In the genomic region with DNA sequence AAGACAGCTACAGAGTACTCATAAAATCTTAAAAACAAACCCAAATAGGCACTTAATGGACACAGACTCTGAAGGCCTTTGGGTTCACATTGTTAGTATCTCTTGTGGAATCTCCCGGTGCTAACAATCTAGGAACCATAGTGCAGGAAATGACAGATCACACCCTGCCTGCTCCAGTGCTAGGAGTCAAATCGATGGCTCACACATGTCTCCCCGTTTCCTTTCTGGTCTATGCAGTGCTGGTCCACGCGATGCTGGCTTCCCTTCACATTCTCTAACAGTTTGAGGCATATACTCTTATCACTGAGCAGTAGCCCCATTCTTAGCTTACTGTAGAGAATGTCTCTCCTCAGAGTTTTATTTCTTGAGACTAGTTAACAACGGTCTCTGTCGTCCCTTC, we compare ENCODE assay signal across 21 mouse cellular contexts. TPM values are rescaled to one million over a fixed set of nuclear protein-coding genes. Genes with fewer than 3 reads are reported as not detected.
A peak's percentile ranks its signal among the peaks of the same experiment; 100 is the strongest.
DNase-seq lines count a peak whose midpoint lies in the region; ATAC-seq and TF ChIP-seq lines count a peak whose summit lies in the region.
"Had no signal": no experiment of that assay in that cellular context is flagged by ENCODE, and none has a peak within 500 bp of the region (broad histone marks: within the 10 kb centered on the region; RNA-seq: fewer than 3 reads in every experiment).

No protein-coding gene starts in this region.

- peaks cover 11% of the 10 kb centered on the region; the same call in 1 of the 2 replicates for H3K36me3 ChIP-seq in lung, postnatal 0 days (ENCODE audit: insufficient read depth, low read length)
- peaks cover 14% of the 10 kb centered on the region for H3K36me3 ChIP-seq in hindbrain, embryonic 16.5 days (ENCODE audit: control insufficient read depth, insufficient read depth, low read length)

- no peaks in the 10 kb centered on the region for H3K27me3 ChIP-seq in lung, postnatal 0 days (replicated peaks; ENCODE audit: insufficient read depth, low read length)
- no peaks in the 10 kb centered on the region for H3K27me3 ChIP-seq in hindbrain, embryonic 16.5 days (replicated peaks; ENCODE audit: control insufficient read depth, insufficient read depth, low read length)
- H3K27me3 ChIP-seq: heart, embryonic 15.5 days; limb, embryonic 13.5 days; lung, embryonic 15.5 days; stomach, embryonic 15.5 days had no signal

- H3K4me1 ChIP-seq in lung, postnatal 0 days (ENCODE audit: insufficient read depth, low read depth, low read length): no peaks in the 10 kb centered on the region
- H3K4me1 ChIP-seq in hindbrain, embryonic 16.5 days (ENCODE audit: control insufficient read depth, insufficient read depth, low read depth, low read length): no peaks in the 10 kb centered on the region
- H3K4me1 ChIP-seq: limb, embryonic 13.5 days; lung, embryonic 15.5 days; stomach, embryonic 15.5 days had no signal

- TF ChIP-seq CTCF in lung, postnatal 0 days (IDR thresholded peaks at IDR 0.05): no peak

- TF ChIP-seq EP300 in lung, postnatal 0 days (IDR thresholded peaks at IDR 0.05): no peak

- no peaks in the 10 kb centered on the region for H3K9me3 ChIP-seq in lung, postnatal 0 days (ENCODE audit: low read length)
- no peaks in the 10 kb centered on the region for H3K9me3 ChIP-seq in hindbrain, embryonic 16.5 days (ENCODE audit: control insufficient read depth, low read length)
- H3K9me3 ChIP-seq: heart, embryonic 15.5 days; limb, embryonic 13.5 days; lung, embryonic 15.5 days; stomach, embryonic 15.5 days had no signal

- ATAC-seq in lung, postnatal 0 days: peak; percentile 33; the same call in 1 of the 2 replicates
- peak; percentile 88 for ATAC-seq in megakaryocyte-erythroid progenitor cell, adult 5-6 weeks (replicated peaks; ENCODE audit: low FRiP score, low TSS enrichment, poor library complexity, severe bottlenecking)
- ATAC-seq in hindbrain, embryonic 16.5 days: no peak
- ATAC-seq: midbrain, embryonic 16.5 days had no signal

- no peak overlapping the region for H3K9ac ChIP-seq in lung, postnatal 0 days (replicated peaks; ENCODE audit: low read depth)
- no peak overlapping the region for H3K9ac ChIP-seq in hindbrain, embryonic 16.5 days (ENCODE audit: low read depth, low read length)
- H3K9ac ChIP-seq: heart, embryonic 15.5 days; limb, embryonic 13.5 days; lung, embryonic 15.5 days; stomach, embryonic 15.5 days had no signal

- H3K4me2 ChIP-seq in lung, postnatal 0 days (replicated peaks; ENCODE audit: low read depth, low read length): no peak overlapping the region
- no peak overlapping the region for H3K4me2 ChIP-seq in hindbrain, embryonic 16.5 days (ENCODE audit: low read length)
- H3K4me2 ChIP-seq: heart, embryonic 15.5 days; limb, embryonic 13.5 days; lung, embryonic 15.5 days; stomach, embryonic 15.5 days had no signal

- no peak overlapping the region for H3K27ac ChIP-seq in lung, postnatal 0 days (ENCODE audit: low read length)
- no peak overlapping the region for H3K27ac ChIP-seq in hindbrain, embryonic 16.5 days (ENCODE audit: low read depth, low read length)
- H3K27ac ChIP-seq: heart, embryonic 15.5 days; limb, embryonic 13.5 days; lung, embryonic 15.5 days; stomach, embryonic 15.5 days had no signal

- 62% methylated on average over 7 of the region's 7 CpGs for WGBS in lung, postnatal 0 days
- 84% methylated on average over 7 of the region's 7 CpGs for WGBS in hindbrain, embryonic 16.5 days

- no peak for DNase-seq in lung, postnatal 0 days (ENCODE audit: low spot score)
- DNase-seq in lung, postnatal 36 days: no peak
- DNase-seq in MEL-GATA-1-ER (ENCODE audit: extremely low read depth, low read depth): peak; percentile 62
- DNase-seq in induced T-regulatory cell, adult 2 months (ENCODE audit: low read depth): peak; percentile 48
- no peak for DNase-seq in cerebellum, adult 9-11 months
- no peak for DNase-seq in cerebellum, postnatal 14 days
- DNase-seq: cerebellum, postnatal 10 days; gastrocnemius, postnatal 10 days; heart, adult 18-20 months; heart, postnatal 4 days; kidney, adult 18-20 months; kidney, postnatal 36 days; layer of hippocampus, adult 9-11 months; thymus, adult 18-20 months had no signal

- no peak overlapping the region for H3K4me3 ChIP-seq in lung, postnatal 0 days (ENCODE audit: low read depth, low read length)
- no peak overlapping the region for H3K4me3 ChIP-seq in hindbrain, embryonic 16.5 days (ENCODE audit: low read length)
- H3K4me3 ChIP-seq: heart, embryonic 15.5 days; limb, embryonic 13.5 days; lung, embryonic 15.5 days; stomach, embryonic 15.5 days had no signal

RNA-seq across cellular contexts. Expression of gene Ttc1, which starts 20.0 kb away (rescaled TPM):
- 53.2 TPM in 2 replicates for polyA plus RNA-seq in lung, postnatal 0 days (2015; fragmentation: Nextera tagmentation; extraction: Ambion mirVana)
- 38.4 and 68.3 TPM in 2 replicates for total RNA-seq in megakaryocyte-erythroid progenitor cell, adult 5-6 weeks (2014; fragmentation: Nextera tagmentation)
- total RNA-seq in megakaryocyte-erythroid progenitor cell, adult 5-6 weeks (2017): 74.5 and 103 TPM in 2 replicates
- polyA plus RNA-seq in hindbrain, embryonic 16.5 days (2015; fragmentation: Nextera tagmentation; extraction: Ambion mirVana): 69.4 and 70.1 TPM in 2 replicates

RNA-seq across cellular contexts. Expression of gene Pwwp2a, which starts 46.0 kb away (rescaled TPM):
- polyA plus RNA-seq in lung, postnatal 0 days (2015; fragmentation: Nextera tagmentation; extraction: Ambion mirVana): 14.2 and 17.0 TPM in 2 replicates
- 55.1 TPM in 2 replicates for total RNA-seq in megakaryocyte-erythroid progenitor cell, adult 5-6 weeks (2014; fragmentation: Nextera tagmentation)
- 29.4 and 36.7 TPM in 2 replicates for total RNA-seq in megakaryocyte-erythroid progenitor cell, adult 5-6 weeks (2017)
- 12.5 and 20.3 TPM in 2 replicates for polyA plus RNA-seq in hindbrain, embryonic 16.5 days (2015; fragmentation: Nextera tagmentation; extraction: Ambion mirVana)

Comparison
In these comparisons a context has a peak if more than half of its experiments do, and no peak if none do; other contexts are left out.
1. DNase-seq: peak in MEL-GATA-1-ER (single experiment) and induced T-regulatory cell, adult 2 months (single experiment); none in lung, postnatal 0 days (single experiment), lung, postnatal 36 days (single experiment), cerebellum, adult 9-11 months (single experiment) and cerebellum, postnatal 14 days (0 of 2).